Mouse (Mus musculus): ENCODE measurements around the gene Adam17. TPM values are rescaled to one million over a fixed set of nuclear protein-coding genes. Genes with fewer than 3 reads are reported as not detected.

Adam17 gene
- polyA plus RNA-seq, 2 experiments: 34.7 to 40.7 TPM

- Histone ChIP-seq H3K27ac (replicated peaks; ENCODE audit: low read depth, low read length) (no peak within 1 kb of the TSS; the same call in 1 of the 2 replicates), H3K36me3 (ENCODE audit: control insufficient read depth, insufficient read depth, low read length) (peaks cover 52% of the 10 kb centered on the region)
- 3% methylated on average over 55 of the region's 59 CpGs for WGBS
Observed at GRCm38 (mm10) chr12:21315923-21316868, 57.2 kb downstream of the Adam17 start, which contains the start of gene Iah1. Gene Iah1 (plus strand): TSS chr12:21316389.

GRCm38 (mm10) chr12:21312201-21312600 is 61.2 kb downstream of the Adam17 start:
- Histone ChIP-seq H3K36me3 (ENCODE audit: control insufficient read depth, insufficient read depth, low read length) (peaks cover 75% of the 10 kb centered on the region), H3K4me3 (replicated peaks; ENCODE audit: low read length) (no peak overlapping the region), H3K4me1 (ENCODE audit: control insufficient read depth, insufficient read depth, low read length) (0 out of 2 replicates have a peak, but pooled peaks cover 2% of the 10 kb centered on the region), H3K4me2 (replicated peaks; ENCODE audit: low read depth, low read length, severe bottlenecking) (no peak overlapping the region), H3K27ac (replicated peaks; ENCODE audit: low read depth, low read length) (no peak overlapping the region), H3K9me3 (ENCODE audit: control insufficient read depth, low read length) (no peaks in the 10 kb centered on the region), H3K27me3 (ENCODE audit: control insufficient read depth, insufficient read depth, low read length) (no peaks in the 10 kb centered on the region), H3K9ac (ENCODE audit: low read depth, low read length, severe bottlenecking) (no peak overlapping the region)
- TF ChIP-seq POLR2A (IDR thresholded peaks at IDR 0.05; ENCODE audit: borderline replicate concordance, extremely low read depth, insufficient read depth, insufficient read length): no peak
- 88% methylated on average over 5 of the region's 5 CpGs for WGBS
- ATAC-seq (ENCODE audit: low FRiP score, low read depth) (no peak), DNase-seq (ENCODE audit: low spot score) (no peak)

More at GRCm38 (mm10) chr12:21315923-21316868, 57.2 kb downstream of the Adam17 start, which contains the start of gene Iah1:
- Histone ChIP-seq H3K9ac (ENCODE audit: low read depth, low read length, severe bottlenecking) (peak within 1 kb of the TSS; percentile 83), H3K4me2 (replicated peaks; ENCODE audit: low read depth, low read length, severe bottlenecking) (peak within 1 kb of the TSS; percentile 64), H3K4me1 (ENCODE audit: control insufficient read depth, insufficient read depth, low read length) (0 out of 2 replicates have a peak, but pooled peaks cover 3% of the 10 kb centered on the region), H3K9me3 (ENCODE audit: control insufficient read depth, low read length) (no peaks in the 10 kb centered on the region), H3K4me3 (replicated peaks; ENCODE audit: low read length) (peak within 1 kb of the TSS; percentile 71), H3K27me3 (ENCODE audit: control insufficient read depth, insufficient read depth, low read length) (no peaks in the 10 kb centered on the region)
- TF ChIP-seq POLR2A (IDR thresholded peaks at IDR 0.05; ENCODE audit: borderline replicate concordance, extremely low read depth, insufficient read depth, insufficient read length): peak; percentile 80; the same call in 1 of the 2 replicates
- DNase-seq (ENCODE audit: low spot score) (peak; percentile 84), ATAC-seq (ENCODE audit: low FRiP score, low read depth) (peak; percentile 93)

GRCm38 (mm10) chr12:21306721-21307120 is 66.7 kb downstream of the Adam17 start:
- H3K4me2 ChIP-seq (replicated peaks; ENCODE audit: low read depth, low read length, severe bottlenecking): no peak overlapping the region
- DNase-seq (ENCODE audit: low spot score) (no peak), ATAC-seq (ENCODE audit: low FRiP score, low read depth) (no peak)
- WGBS: 51% methylated on average over 4 of the region's 4 CpGs
- TF ChIP-seq POLR2A (IDR thresholded peaks at IDR 0.05; ENCODE audit: borderline replicate concordance, extremely low read depth, insufficient read depth, insufficient read length): no peak
- H3K27me3 ChIP-seq (ENCODE audit: control insufficient read depth, insufficient read depth, low read length): no peaks in the 10 kb centered on the region
- H3K36me3 ChIP-seq (ENCODE audit: control insufficient read depth, insufficient read depth, low read length): peaks cover 92% of the 10 kb centered on the region
- H3K27ac ChIP-seq (replicated peaks; ENCODE audit: low read depth, low read length): no peak overlapping the region
- H3K4me1 ChIP-seq (ENCODE audit: control insufficient read depth, insufficient read depth, low read length): no peaks in the 10 kb centered on the region
- no peaks in the 10 kb centered on the region for H3K9me3 ChIP-seq (ENCODE audit: control insufficient read depth, low read length)
- H3K9ac ChIP-seq (ENCODE audit: low read depth, low read length, severe bottlenecking): no peak overlapping the region
- H3K4me3 ChIP-seq (replicated peaks; ENCODE audit: low read length): no peak overlapping the region

GRCm38 (mm10) chr12:21305741-21306140 is 67.7 kb downstream of the Adam17 start:
- no peak overlapping the region for H3K9ac ChIP-seq (ENCODE audit: low read depth, low read length, severe bottlenecking)
- peaks cover 90% of the 10 kb centered on the region for H3K36me3 ChIP-seq (ENCODE audit: control insufficient read depth, insufficient read depth, low read length)
- no peaks in the 10 kb centered on the region for H3K9me3 ChIP-seq (ENCODE audit: control insufficient read depth, low read length)
- ATAC-seq (ENCODE audit: low FRiP score, low read depth) (no peak), DNase-seq (ENCODE audit: low spot score) (no peak)
- H3K27me3 ChIP-seq (ENCODE audit: control insufficient read depth, insufficient read depth, low read length): no peaks in the 10 kb centered on the region
- 93% methylated on average over 4 of the region's 4 CpGs for WGBS
- TF ChIP-seq POLR2A (IDR thresholded peaks at IDR 0.05; ENCODE audit: borderline replicate concordance, extremely low read depth, insufficient read depth, insufficient read length): no peak
- no peaks in the 10 kb centered on the region for H3K4me1 ChIP-seq (ENCODE audit: control insufficient read depth, insufficient read depth, low read length)
- no peak overlapping the region for H3K27ac ChIP-seq (replicated peaks; ENCODE audit: low read depth, low read length)
- H3K4me2 ChIP-seq (replicated peaks; ENCODE audit: low read depth, low read length, severe bottlenecking): no peak overlapping the region
- no peak overlapping the region for H3K4me3 ChIP-seq (replicated peaks; ENCODE audit: low read length)

- no peak for ATAC-seq (ENCODE audit: low FRiP score, low read depth)
- Histone ChIP-seq H3K4me2 (replicated peaks; ENCODE audit: low read depth, low read length, severe bottlenecking) (no peak overlapping the region), H3K4me3 (replicated peaks; ENCODE audit: low read length) (no peak overlapping the region), H3K9me3 (ENCODE audit: control insufficient read depth, low read length) (no peaks in the 10 kb centered on the region), H3K36me3 (ENCODE audit: control insufficient read depth, insufficient read depth, low read length) (peaks cover 85% of the 10 kb centered on the region), H3K4me1 (ENCODE audit: control insufficient read depth, insufficient read depth, low read length) (no peaks in the 10 kb centered on the region), H3K27me3 (ENCODE audit: control insufficient read depth, insufficient read depth, low read length) (no peaks in the 10 kb centered on the region), H3K27ac (replicated peaks; ENCODE audit: low read depth, low read length) (no peak overlapping the region), H3K9ac (ENCODE audit: low read depth, low read length, severe bottlenecking) (no peak overlapping the region)
- no peak for TF ChIP-seq POLR2A (IDR thresholded peaks at IDR 0.05; ENCODE audit: borderline replicate concordance, extremely low read depth, insufficient read depth, insufficient read length)
- DNase-seq (ENCODE audit: low spot score): no peak
- 89% methylated on average over 5 of the region's 5 CpGs for WGBS
Observed at GRCm38 (mm10) chr12:21302361-21302783, 71.1 kb downstream of the Adam17 start.

Measured in limb, embryonic 14.5 days (tissue).